Comparison of ENCODE assay signal across 9 mouse cellular contexts in genomic region chr16:10355004-10355403, GRCm38 (mm10). TPM values are rescaled to one million over a fixed set of nuclear protein-coding genes. Genes with fewer than 3 reads are reported as not detected.
A peak's percentile ranks its signal among the peaks of the same experiment; 100 is the strongest.
DNase-seq lines count a peak whose midpoint lies in the region; ATAC-seq and TF ChIP-seq lines count a peak whose summit lies in the region.
"Had no signal": no experiment of that assay in that cellular context is flagged by ENCODE, and none has a peak within 500 bp of the region (broad histone marks: within the 10 kb centered on the region; RNA-seq: fewer than 3 reads in every experiment).

No protein-coding gene starts in this region.

- peaks cover 1% of the 10 kb centered on the region for H3K4me1 ChIP-seq in heart, adult 2 months (ENCODE audit: control insufficient read depth, insufficient read depth, low read length)
- peaks cover 16% of the 10 kb centered on the region for H3K4me1 ChIP-seq in heart, embryonic 11.5 days (ENCODE audit: control insufficient read depth, insufficient read depth, low read length)

- H3K4me3 ChIP-seq in heart, adult 2 months, result no peak overlapping the region
- no peak overlapping the region for H3K4me3 ChIP-seq in heart, embryonic 11.5 days (ENCODE audit: low read depth, low read length)
- H3K4me3 ChIP-seq: myocyte had no signal

- no peak for ATAC-seq in heart, embryonic 11.5 days (replicated peaks; ENCODE audit: insufficient number of reproducible peaks, low FRiP score, low TSS enrichment)

- peak in 1 of 2 experiments; percentile 62 for DNase-seq in heart, adult 2 months
- DNase-seq in ovary, postnatal 36 days (ENCODE audit: low spot score), result peak; percentile 16
- no peak for DNase-seq in ovary, postnatal 10 days (ENCODE audit: low spot score)
- peak; percentile 34 to 36 for DNase-seq in cerebellum, postnatal 36 days
- peak; percentile 58 for DNase-seq in right cerebral cortex, postnatal 14 days
- no peak for DNase-seq in spleen, postnatal 36 days (ENCODE audit: low spot score in 2 of 2)
- DNase-seq in embryo, embryonic 9.5 days (ENCODE audit: extremely low spot score), result no peak

- H3K27me3 ChIP-seq in heart, adult 2 months (ENCODE audit: control insufficient read depth, insufficient read depth, low read length), result no peaks in the 10 kb centered on the region
- H3K27me3 ChIP-seq in heart, embryonic 11.5 days (ENCODE audit: control insufficient read depth, insufficient read depth, low read length), result no peaks in the 10 kb centered on the region

- intact Hi-C loops in heart, adult 2 months (cut with DNase I), result no loop called here

- H3K79me2 ChIP-seq in heart, adult 2 months (replicated peaks; ENCODE audit: control insufficient read depth, insufficient read depth, low read length), result no peaks in the 10 kb centered on the region

- no peak overlapping the region for H3K9ac ChIP-seq in heart, adult 2 months (ENCODE audit: low read depth, low read length)
- no peak overlapping the region for H3K9ac ChIP-seq in heart, embryonic 11.5 days (ENCODE audit: low read depth, low read length)

- no peaks in the 10 kb centered on the region for H3K9me3 ChIP-seq in heart, embryonic 11.5 days (replicated peaks; ENCODE audit: control insufficient read depth, low read length)

- no peaks in the 10 kb centered on the region for H3K36me3 ChIP-seq in heart, adult 2 months (ENCODE audit: control insufficient read depth, insufficient read depth, low read length)
- no peaks in the 10 kb centered on the region for H3K36me3 ChIP-seq in heart, embryonic 11.5 days (ENCODE audit: control insufficient read depth, insufficient read depth, low read length)

- no peak overlapping the region for H3K4me2 ChIP-seq in heart, embryonic 11.5 days

- no peak for TF ChIP-seq CTCF in heart, adult 2 months (IDR thresholded peaks at IDR 0.05)

- 0 out of 2 replicates have a peak, but pooled peaks have one; percentile 30 for TF ChIP-seq EP300 in heart, adult 2 months (IDR thresholded peaks at IDR 0.05; ENCODE audit: insufficient read depth, low read depth, low read length)

- no peak overlapping the region for H3K27ac ChIP-seq in heart, adult 2 months
- no peak overlapping the region for H3K27ac ChIP-seq in heart, embryonic 11.5 days (ENCODE audit: low read depth, low read length)

- TF ChIP-seq POLR2A in heart, adult 2 months (IDR thresholded peaks at IDR 0.05; ENCODE audit: insufficient read depth, low read depth, low read length), result no peak

RNA-seq across cellular contexts. Expression of gene Tekt5, which starts 40.3 kb away (rescaled TPM):
- total RNA-seq in heart, adult 2 months (2021), result not detected
- 0.12 and 0.18 TPM in 2 replicates for polyA plus RNA-seq in heart, adult 2 months (2012; rRNA removed)
- 0.17 and 0.23 TPM in 2 replicates for polyA plus RNA-seq in heart, embryonic 11.5 days (2014; fragmentation: Nextera tagmentation; extraction: Ambion mirVana)

RNA-seq across cellular contexts. Expression of gene Emp2, which starts 41.2 kb away (rescaled TPM):
- total RNA-seq in heart, adult 2 months (2021), result 10 to 100 TPM; 33.6 to 34.1 TPM
- polyA plus RNA-seq in heart, adult 2 months (2012; rRNA removed), result 49.9 and 75.4 TPM in 2 replicates
- polyA plus RNA-seq in heart, embryonic 11.5 days (2014; fragmentation: Nextera tagmentation; extraction: Ambion mirVana), result 21.9 and 24.7 TPM in 2 replicates

RNA-seq across cellular contexts. Expression of gene Nubp1, which starts 56.7 kb away (rescaled TPM):
- 1 to 10 TPM; 7.4 to 7.9 TPM for total RNA-seq in heart, adult 2 months (2021)
- polyA plus RNA-seq in heart, adult 2 months (2012; rRNA removed), result 11.5 and 14.7 TPM in 2 replicates
- polyA plus RNA-seq in heart, embryonic 11.5 days (2014; fragmentation: Nextera tagmentation; extraction: Ambion mirVana), result 47.2 and 49.8 TPM in 2 replicates

Comparison
In these comparisons a context has a peak if more than half of its experiments do, and no peak if none do; other contexts are left out.
1. DNase-seq: peak in ovary, postnatal 36 days (single experiment), cerebellum, postnatal 36 days (2 of 2) and right cerebral cortex, postnatal 14 days (single experiment); none in ovary, postnatal 10 days (single experiment), spleen, postnatal 36 days (0 of 2) and embryo, embryonic 9.5 days (single experiment).